Mouse (Mus musculus): ENCODE data around the gene Rnf41.
A peak's percentile ranks its signal among the peaks of the same experiment; 100 is the strongest.

Rnf41 gene

GRCm38 (mm10) chr10:128385902-128386301 lies 25.6 kb upstream of the Rnf41 start:
- DNase-seq (ENCODE audit: low spot score in 2 of 2): no peak

DNA sequence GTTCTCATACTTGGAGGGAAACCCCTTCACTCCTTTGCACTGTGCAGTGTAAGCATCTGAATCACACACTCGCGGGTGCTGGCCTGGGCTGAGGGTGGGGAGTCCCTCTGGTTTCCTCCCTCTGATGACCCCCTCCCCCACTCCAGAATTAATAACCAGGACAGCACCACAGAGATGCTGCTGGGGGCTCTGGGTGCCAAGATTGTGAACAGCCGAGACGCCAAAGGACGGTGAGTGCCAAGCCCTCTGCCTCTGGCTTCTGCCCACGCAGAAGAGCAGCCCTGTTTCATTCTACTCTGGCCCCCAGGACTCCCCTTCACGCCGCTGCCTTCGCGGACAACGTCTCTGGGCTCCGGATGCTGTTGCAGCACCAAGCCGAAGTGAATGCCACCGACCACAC lies 22.5 kb upstream of the Rnf41 start:
- DNase-seq (ENCODE audit: low spot score in 2 of 2): no peak

GRCm38 (mm10) chr10:128389570-128389969 lies 21.9 kb upstream of the Rnf41 start:
- no peak for DNase-seq (ENCODE audit: low spot score in 2 of 2)

DNA sequence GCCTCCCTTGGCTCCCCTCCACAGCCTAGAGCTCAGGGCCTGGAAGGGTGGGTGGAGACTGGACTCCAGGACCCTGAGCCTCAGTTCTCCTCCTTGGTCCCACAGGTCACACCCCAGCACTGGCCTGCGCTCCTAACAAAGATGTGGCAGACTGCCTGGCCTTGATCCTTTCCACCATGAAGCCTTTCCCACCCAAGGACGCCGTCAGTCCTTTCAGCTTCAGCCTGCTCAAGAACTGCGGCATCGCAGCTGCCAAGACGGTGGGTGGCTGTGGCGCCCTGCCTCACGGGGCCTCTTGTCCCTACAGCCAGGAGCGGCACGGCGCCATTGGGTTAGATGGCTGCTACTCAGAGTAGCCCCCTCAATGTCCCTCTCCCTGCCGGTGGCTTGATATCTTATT lies 21.1 kb upstream of the Rnf41 start:
- DNase-seq (ENCODE audit: low spot score in 2 of 2): no peak

DNA sequence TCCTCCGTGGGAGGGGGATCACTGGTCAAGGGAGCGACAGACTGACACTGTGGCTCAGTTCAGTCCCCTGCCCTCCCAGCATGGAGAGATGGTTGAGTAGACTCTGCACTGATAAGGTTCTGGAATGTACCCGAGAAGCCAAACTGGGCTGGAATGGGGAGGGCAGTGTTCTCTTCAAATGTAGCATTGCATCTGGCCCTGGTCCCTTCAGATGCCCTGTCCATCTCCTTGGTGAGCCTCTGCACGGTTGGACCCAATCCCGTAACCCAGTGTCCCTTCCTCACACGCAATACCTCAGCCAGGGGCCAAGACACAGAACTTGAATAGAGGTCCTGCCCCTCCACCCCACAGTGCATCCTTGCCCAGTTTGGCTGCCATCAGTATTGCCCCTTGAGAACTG lies 19.6 kb upstream of the Rnf41 start:
- no peak for DNase-seq (ENCODE audit: low spot score in 2 of 2)

DNA sequence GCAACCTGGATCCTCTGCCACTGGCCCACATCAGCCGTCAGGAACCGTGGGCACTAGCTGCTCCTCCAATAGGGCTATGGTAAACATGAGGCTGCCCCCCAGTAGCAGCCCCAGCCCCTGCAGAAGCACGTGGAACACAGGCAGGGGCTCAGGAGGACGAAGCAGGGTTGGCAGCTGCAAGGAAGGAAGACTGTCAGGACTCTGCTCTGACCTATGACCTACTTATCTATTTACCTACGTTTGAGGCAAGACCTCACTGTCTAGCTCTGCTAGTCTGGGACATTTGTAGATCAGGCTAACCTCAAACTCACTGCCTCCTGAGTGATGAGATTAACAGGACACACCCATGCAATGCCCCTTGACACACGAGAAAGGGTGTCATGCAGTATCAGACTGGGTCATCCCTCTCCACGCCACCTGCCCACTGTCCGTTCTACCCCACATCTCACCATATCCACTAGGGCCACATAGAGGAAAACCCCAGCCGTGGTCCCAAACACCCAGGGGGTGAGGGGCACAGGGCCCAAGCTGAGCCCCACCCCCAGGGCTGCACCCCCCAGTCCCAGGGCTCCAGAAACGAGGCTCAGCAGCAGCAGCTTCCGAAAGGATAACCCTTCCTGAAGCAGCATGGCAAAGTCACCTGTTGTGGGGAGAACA lies 15.3 kb upstream of the Rnf41 start:
- DNase-seq (ENCODE audit: low spot score in 2 of 2): no peak

DNA sequence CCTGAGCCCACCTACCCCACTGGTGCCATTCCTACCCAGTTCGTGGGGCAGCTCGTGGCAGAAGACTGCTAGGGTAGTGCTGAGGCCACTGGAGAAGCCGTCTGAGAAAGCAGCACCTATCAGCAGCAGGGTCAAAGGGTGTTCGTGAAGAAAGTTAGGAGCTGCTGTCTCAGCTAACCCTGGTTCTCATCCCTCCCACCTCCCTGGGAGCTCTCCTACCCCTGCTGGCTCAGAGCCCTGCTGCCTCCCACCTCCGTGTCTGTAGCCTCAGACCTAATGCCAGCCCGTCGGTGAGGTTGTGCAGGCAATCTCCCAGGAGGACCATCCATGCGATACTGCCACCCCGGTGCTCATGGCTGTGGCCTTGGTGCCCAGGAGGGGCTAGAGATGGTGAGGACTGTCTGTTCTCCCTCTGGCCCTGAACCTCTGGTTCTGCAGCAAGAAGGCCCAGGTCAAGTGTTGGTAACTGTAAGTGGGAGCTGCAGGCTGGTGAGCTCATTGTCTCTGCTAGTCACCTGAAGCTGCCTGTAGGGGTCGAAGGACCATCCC lies 14.7 kb upstream of the Rnf41 start:
- no peak for DNase-seq (ENCODE audit: low spot score in 2 of 2)

DNA sequence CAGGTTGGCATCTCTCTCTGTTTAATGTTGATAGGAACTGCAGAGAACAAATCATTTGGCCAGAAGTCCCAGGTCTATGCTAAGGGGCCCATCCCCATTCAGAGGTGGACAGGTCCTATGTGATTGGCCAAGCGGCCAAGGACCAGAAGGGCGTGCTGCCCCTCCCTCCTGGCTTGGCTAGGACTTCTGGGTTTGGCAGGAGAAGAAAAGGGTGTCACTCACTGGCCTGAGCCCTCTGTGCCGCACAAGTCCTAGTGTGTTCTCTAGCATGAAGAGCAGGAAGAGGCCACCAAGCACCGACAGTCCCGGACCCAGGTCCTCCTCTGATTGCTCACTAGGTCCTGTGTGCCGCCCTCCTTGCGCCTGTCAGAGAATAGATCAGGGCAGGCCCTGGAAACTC lies 14.0 kb upstream of the Rnf41 start:
- DNase-seq (ENCODE audit: low spot score in 2 of 2): no peak

- DNase-seq (ENCODE audit: low spot score in 2 of 2): no peak
Measured at GRCm38 (mm10) chr10:128400338-128400737, 11.1 kb upstream of the Rnf41 start.

DNA sequence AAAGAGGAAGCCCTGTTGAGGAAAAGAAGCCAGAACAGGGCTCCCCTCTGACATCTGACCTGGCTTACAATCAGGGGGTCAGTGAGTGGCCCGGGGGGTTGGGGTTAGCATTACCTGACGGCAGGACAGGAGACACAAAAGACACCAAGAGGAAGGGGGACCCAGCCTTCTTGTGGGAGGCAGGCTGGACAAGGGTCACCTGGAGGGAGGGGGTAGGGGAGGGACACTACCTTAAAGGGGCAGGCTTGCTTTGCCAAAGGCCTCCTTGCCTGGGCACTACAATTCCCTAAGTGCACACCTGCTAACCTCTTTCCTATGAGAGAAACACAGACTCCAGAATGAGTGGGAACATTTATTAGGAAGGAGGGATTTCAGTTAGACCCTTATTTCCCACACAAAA lies 10.4 kb upstream of the Rnf41 start, which contains the start of gene Slc39a5:
Gene Slc39a5 (minus strand): TSS at position 174 of the 400 bp plus-strand sequence.
- DNase-seq (ENCODE audit: low spot score in 2 of 2): no peak

DNA sequence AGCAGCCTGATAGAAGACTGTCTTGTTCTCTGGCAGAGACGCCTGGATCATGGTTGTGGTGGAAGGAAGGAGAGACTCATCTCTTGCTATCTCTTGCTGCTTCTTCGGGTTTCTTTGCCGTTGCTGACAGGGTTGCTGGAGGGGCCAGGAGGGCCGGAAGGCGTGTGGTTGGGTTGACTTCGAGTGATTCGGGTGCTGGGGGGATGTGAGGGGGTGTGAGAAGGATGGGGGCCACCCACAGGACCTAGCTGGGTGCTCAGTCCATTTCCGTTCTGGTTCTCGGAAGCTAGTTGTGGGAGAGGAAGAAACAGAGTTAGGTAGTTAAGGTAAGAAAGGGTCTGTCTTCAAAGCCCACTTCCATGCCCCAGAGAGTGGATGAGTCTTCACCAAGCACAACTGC lies 9.8 kb upstream of the Rnf41 start:
- DNase-seq (ENCODE audit: low spot score in 2 of 2): no peak

GRCm38 (mm10) chr10:128403931-128404330 lies 7.5 kb upstream of the Rnf41 start:
- DNase-seq (ENCODE audit: low spot score in 2 of 2): no peak

DNA sequence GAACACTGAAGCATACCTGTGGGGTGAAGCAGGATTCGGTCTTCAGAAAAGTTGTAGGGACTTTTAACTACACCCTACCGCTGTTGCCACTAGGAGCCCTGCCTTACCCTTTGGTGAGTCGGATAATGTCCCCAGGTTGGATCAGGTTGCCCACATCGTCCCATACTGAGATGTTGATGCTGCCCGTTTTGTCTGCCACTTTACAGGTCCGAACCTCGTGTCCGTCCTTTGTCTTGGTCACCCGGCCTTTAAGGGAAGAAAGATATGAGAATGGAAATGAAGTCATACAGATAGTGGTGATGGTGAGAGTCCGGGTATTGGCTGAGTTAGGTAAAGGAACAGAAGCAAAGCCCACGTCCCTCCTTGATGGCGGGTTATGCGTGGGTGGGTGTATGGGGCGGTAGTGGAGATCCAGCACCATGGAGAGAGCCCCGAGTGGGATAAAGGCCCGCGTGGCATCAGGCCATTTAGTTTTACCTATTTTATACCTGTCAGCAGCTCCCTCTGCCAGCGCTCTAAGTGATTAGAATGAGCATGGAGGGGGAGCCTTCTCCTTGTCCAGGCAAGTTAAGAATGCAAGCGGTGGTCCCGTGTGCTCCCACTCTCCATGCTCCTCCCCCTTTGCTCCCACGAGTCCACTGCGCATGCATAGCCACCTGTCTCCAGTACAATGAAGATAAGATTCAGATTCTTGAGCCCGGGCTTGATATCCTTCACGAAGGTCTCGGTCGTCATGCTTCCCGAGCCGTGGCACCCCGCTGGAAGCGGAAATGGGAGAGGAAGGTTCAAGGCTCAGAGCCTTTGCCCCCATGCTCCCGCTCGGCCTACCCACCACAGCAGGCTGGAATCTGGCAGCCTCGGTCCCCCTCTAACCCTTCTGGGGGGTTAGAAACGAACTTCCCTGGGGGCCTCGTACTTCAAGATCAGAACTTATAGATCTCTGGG lies 2.6 kb upstream of the Rnf41 start:
- DNase-seq (ENCODE audit: low spot score in 2 of 2): peak in 1 of 2 experiments; percentile 45

- DNase-seq (ENCODE audit: low spot score in 2 of 2): peak; percentile 97
Measured at GRCm38 (mm10) chr10:128409692-128410559, 1.5 kb upstream of the Rnf41 start.

DNA sequence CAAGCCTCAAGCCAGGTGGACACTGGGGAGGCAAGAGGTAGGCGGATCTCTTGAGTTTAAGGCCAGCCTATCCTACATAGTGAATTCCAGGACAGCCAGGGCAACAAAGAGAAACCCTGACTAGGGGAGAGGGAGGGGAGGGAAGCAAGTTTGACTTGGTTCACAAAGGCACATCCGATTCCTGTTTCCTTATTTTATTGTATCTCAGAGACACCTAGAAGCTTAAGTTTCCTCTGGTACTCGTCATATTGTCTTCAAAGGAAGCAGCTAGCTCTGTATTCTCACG lies 954 bp upstream of the Rnf41 start:
- no peak for DNase-seq (ENCODE audit: low spot score in 2 of 2)

- DNase-seq (ENCODE audit: low spot score in 2 of 2): no peak
Measured at GRCm38 (mm10) chr10:128412055-128412381, 561 bp downstream of the Rnf41 start.

DNA sequence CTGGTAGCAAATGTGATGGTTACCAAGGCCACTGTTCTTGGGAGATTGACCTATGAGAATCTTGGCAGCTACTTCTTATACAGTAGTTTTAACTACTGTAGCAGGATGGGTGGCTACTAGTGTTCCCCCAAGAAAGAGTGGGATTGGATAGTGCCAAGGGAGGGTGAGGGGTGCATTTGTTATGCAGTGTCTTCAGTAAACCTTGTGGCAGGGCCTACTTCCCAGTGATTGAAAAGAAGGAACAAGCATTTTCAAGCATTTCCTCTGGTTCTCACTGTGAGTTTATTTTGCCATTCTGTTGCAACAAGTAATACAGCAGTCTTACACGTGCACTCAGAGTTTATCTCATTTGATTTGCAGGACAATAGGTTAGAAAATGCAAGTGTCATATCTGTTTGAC lies 1.1 kb downstream of the Rnf41 start:
- DNase-seq (ENCODE audit: low spot score in 2 of 2): no peak

GRCm38 (mm10) chr10:128413076-128413475 lies 1.6 kb downstream of the Rnf41 start:
- no peak for DNase-seq (ENCODE audit: low spot score in 2 of 2)

GRCm38 (mm10) chr10:128414848-128415247 lies 3.4 kb downstream of the Rnf41 start:
- DNase-seq (ENCODE audit: low spot score in 2 of 2): no peak

DNA sequence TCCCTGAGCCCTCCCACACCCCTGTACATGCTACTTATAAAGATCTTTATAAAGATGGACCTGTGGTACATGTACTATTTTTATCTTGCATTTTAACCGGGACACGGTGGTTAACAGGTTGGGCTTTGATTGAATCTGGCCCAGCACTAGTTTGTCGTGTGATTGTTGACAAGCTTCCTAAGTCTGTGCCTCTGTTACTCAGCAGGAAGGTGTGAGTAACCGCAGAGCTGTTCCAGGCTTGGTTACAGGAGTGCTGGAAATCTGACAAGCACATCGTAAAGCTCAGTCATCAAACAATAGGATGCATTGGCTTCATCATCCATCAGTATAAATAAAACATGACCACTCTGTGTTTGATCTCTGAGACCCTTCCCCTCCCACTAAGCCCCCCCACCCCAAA lies 11.0 kb downstream of the Rnf41 start:
- DNase-seq (ENCODE audit: low spot score in 2 of 2): no peak

- DNase-seq (ENCODE audit: low spot score in 2 of 2): no peak
Measured at GRCm38 (mm10) chr10:128424604-128425003, 13.1 kb downstream of the Rnf41 start.

DNA sequence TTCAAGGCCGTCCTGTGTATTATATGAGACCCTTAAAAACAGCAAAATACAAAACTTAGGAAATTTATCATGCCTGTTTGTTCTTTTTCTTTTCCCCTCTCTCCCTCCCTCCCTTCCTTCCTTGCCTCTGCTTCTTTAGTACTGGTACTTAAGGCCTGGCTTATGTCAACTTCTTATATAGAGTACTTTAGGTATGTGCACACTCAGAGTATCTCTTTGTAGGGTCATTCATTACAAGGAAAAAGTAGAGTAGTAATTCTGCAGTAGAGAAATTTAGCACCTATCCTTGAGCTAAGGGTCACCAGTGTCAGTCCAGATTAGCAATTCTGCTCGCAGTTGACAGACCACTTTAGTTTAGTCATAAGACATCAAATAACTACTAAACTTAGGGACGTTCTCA lies 13.8 kb downstream of the Rnf41 start:
- DNase-seq (ENCODE audit: low spot score in 2 of 2): no peak
